Mouse (Mus musculus): Measurements from ENCODE around the gene Hoxd8.

The Hoxd8 gene

GRCm38 (mm10) chr2:74735851-74736687, 31.7 kb downstream of the Hoxd8 start:
- DNase-seq (ENCODE audit: low spot score): no peak

- DNase-seq (ENCODE audit: low spot score): no peak
Observed at GRCm38 (mm10) chr2:74736688-74737577, 32.5 kb downstream of the Hoxd8 start.

GRCm38 (mm10) chr2:74737578-74738070, 33.2 kb downstream of the Hoxd8 start:
- no peak for DNase-seq (ENCODE audit: low spot score)

GRCm38 (mm10) chr2:74738623-74739475, 34.4 kb downstream of the Hoxd8 start:
- DNase-seq (ENCODE audit: low spot score): no peak

- no peak for DNase-seq (ENCODE audit: low spot score)
Observed at GRCm38 (mm10) chr2:74739476-74739800, 35.0 kb downstream of the Hoxd8 start.

- no peak for DNase-seq (ENCODE audit: low spot score)
Observed at GRCm38 (mm10) chr2:74739869-74740268, 35.5 kb downstream of the Hoxd8 start.

GRCm38 (mm10) chr2:74740311-74741091, 36.1 kb downstream of the Hoxd8 start:
- no peak for DNase-seq (ENCODE audit: low spot score)

GRCm38 (mm10) chr2:74741252-74741978, 37.0 kb downstream of the Hoxd8 start:
- no peak for DNase-seq (ENCODE audit: low spot score)

GRCm38 (mm10) chr2:74741979-74742277, 37.5 kb downstream of the Hoxd8 start:
- no peak for DNase-seq (ENCODE audit: low spot score)

- no peak for DNase-seq (ENCODE audit: low spot score)
Observed at GRCm38 (mm10) chr2:74745540-74746297, 41.3 kb downstream of the Hoxd8 start.

GRCm38 (mm10) chr2:74746298-74746921, 42.0 kb downstream of the Hoxd8 start:
- no peak for DNase-seq (ENCODE audit: low spot score)

GRCm38 (mm10) chr2:74747006-74747405, 42.6 kb downstream of the Hoxd8 start:
- no peak for DNase-seq (ENCODE audit: low spot score)

GRCm38 (mm10) chr2:74747661-74748141, 43.3 kb downstream of the Hoxd8 start:
- no peak for DNase-seq (ENCODE audit: low spot score)

GRCm38 (mm10) chr2:74748436-74748995, 44.1 kb downstream of the Hoxd8 start:
- no peak for DNase-seq (ENCODE audit: low spot score)

GRCm38 (mm10) chr2:74749337-74750121, 45.1 kb downstream of the Hoxd8 start:
- DNase-seq (ENCODE audit: low spot score): no peak

GRCm38 (mm10) chr2:74750731-74751250, 46.4 kb downstream of the Hoxd8 start:
- DNase-seq (ENCODE audit: low spot score): no peak

- DNase-seq (ENCODE audit: low spot score): no peak
Observed at GRCm38 (mm10) chr2:74751861-74752260, 47.4 kb downstream of the Hoxd8 start.
